Mouse (Mus musculus) hindbrain, embryonic 11.5 days (tissue): ENCODE results near the gene Gm7073. TPM values are rescaled to one million over a fixed set of nuclear protein-coding genes. Genes with fewer than 3 reads are reported as not detected.

Experiments
- ATAC-seq: fragments of 200-750 bp; cut with Nextera tagmentation; 2 replicates; pipeline ENCODE4 v1.8.0; 2017; ENCODE audit warnings: mild to moderate bottlenecking, moderate TSS enrichment, moderate library complexity; ENCODE audit not compliant: low FRiP score
- DNase-seq: peaks from one replicate; pipeline ENCODE4 v3.0.0-alpha.2; 2015; ENCODE audit warnings: low spot score
- H3K27ac ChIP-seq: fragments of 300-500 bp; sonication (generic); 2 replicates; pipeline ENCODE4 v1.5.1; 2014; ENCODE audit warnings: mild to moderate bottlenecking, low read depth, low read length
- H3K27me3 ChIP-seq: fragments of 300-500 bp; sonication (generic); 2 replicates; pipeline ENCODE4 v1.6.1; 2014; ENCODE audit warnings: mild to moderate bottlenecking, low read length, moderate library complexity, mixed read lengths; ENCODE audit not compliant: control insufficient read depth, insufficient read depth
- H3K36me3 ChIP-seq: fragments of 300-500 bp; sonication (generic); 2 replicates; pipeline ENCODE4 v1.6.1; 2014; ENCODE audit warnings: mild to moderate bottlenecking, low read length, moderate library complexity, mixed read lengths; ENCODE audit not compliant: control insufficient read depth, insufficient read depth
- H3K4me1 ChIP-seq: fragments of 300-500 bp; sonication (generic); replicated peaks from 2 replicates; pipeline ENCODE4 v1.6.1; 2014; ENCODE audit warnings: low read length, mixed read lengths; ENCODE audit not compliant: control insufficient read depth, insufficient read depth
- H3K4me2 ChIP-seq: fragments of 300-500 bp; sonication (generic); replicated peaks from 2 replicates; pipeline ENCODE4 v1.6.1; 2014; ENCODE audit warnings: mild to moderate bottlenecking, low read depth, low read length
- H3K4me3 ChIP-seq: fragments of 300-500 bp; sonication (generic); 2 replicates; pipeline ENCODE4 v1.5.1; 2014; ENCODE audit warnings: low read depth, low read length
- H3K9ac ChIP-seq: fragments of 300-500 bp; sonication (generic); 2 replicates; pipeline ENCODE4 v1.6.1; 2014; ENCODE audit warnings: low read depth, low read length
- H3K9me3 ChIP-seq: fragments of 300-500 bp; sonication (generic); 2 replicates; pipeline ENCODE4 v1.6.1; 2016; ENCODE audit warnings: low read length; ENCODE audit not compliant: control insufficient read depth
- WGBS: fragments of 180-500 bp; shearing (Covaris S2); extraction: QIAGEN DNeasy Blood & Tissue Kit; methylation state at CpG from one replicate; pipeline ENCODE4 v1.1.7; 2014; 5-methylcytosine and 5-hydroxymethylcytosine counted together
- polyA plus RNA-seq: library from polyadenylated mRNA; unstranded; fragments of >200 nt; fragmentation: Nextera tagmentation; extraction: Ambion mirVana; gene quantifications from 2 replicates; pipeline ENCODE4 v1.2.1, GENCODE M21; 2014

The Gm7073 gene
- not detected in 2 replicates for polyA plus RNA-seq

DNA sequence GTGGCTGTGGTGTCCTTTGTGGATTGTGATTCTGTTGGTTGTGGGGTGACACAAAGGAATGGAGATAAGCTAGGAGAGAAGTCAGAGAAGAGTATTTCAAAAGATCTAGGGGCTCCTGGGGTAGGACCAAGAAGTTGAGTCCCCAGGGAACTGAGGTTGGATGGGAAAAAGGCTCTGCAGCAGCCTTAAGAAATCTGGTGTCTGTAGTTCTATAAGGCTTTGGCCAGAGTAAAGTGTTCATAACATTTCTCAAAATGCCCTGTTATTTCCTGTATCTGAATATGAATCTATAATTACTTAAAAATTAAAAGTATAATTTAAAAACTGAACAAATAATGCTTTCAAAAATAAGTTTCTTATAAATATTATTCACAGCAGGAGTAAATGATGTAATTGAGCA, at the start of gene Gm7073:
Gene Gm7073, minus strand, starts transcription at position 101 of the 400 bp plus-strand sequence.
- H3K27ac ChIP-seq = no peak within 1 kb of the TSS
- H3K4me1 ChIP-seq = no peaks in the 10 kb centered on the region
- no peaks in the 10 kb centered on the region for H3K36me3 ChIP-seq
- ATAC-seq (no peak), DNase-seq (no peak)
- H3K9ac ChIP-seq = no peak within 1 kb of the TSS
- no peak within 1 kb of the TSS for H3K4me3 ChIP-seq
- no peaks in the 10 kb centered on the region for H3K9me3 ChIP-seq
- H3K4me2 ChIP-seq = no peak within 1 kb of the TSS
- H3K27me3 ChIP-seq = no peaks in the 10 kb centered on the region

DNA sequence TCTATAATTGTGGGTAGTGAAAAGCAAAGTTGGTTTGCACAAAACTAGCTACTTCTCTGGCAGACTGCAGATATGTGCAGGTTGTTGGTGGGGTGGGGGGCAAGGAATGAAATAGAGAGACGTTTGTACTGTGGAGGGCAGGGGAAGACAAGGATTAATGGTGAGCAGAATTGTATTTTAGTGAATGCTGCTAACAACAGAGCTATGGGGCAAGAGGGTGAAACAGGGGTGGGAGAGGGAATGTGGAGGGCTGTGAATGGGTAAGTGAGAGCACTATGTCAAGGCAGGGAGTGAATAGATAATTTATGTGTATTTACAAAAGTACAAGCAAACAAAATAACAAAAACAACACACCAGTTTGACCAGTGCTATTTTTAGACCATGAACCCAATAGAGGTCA, 31.5 kb upstream of the Gm7073 start:
- Histone ChIP-seq H3K36me3 (no peaks in the 10 kb centered on the region), H3K27ac (no peak overlapping the region), H3K4me3 (no peak overlapping the region), H3K27me3 (no peaks in the 10 kb centered on the region), H3K9me3 (no peaks in the 10 kb centered on the region), H3K9ac (no peak overlapping the region), H3K4me1 (no peaks in the 10 kb centered on the region), H3K4me2 (no peak overlapping the region)
- ATAC-seq = peak; percentile 71; the same call in 1 of the 2 replicates
- no peak for DNase-seq
- WGBS = 17% methylated on average over 1 of the region's 1 CpGs

DNA sequence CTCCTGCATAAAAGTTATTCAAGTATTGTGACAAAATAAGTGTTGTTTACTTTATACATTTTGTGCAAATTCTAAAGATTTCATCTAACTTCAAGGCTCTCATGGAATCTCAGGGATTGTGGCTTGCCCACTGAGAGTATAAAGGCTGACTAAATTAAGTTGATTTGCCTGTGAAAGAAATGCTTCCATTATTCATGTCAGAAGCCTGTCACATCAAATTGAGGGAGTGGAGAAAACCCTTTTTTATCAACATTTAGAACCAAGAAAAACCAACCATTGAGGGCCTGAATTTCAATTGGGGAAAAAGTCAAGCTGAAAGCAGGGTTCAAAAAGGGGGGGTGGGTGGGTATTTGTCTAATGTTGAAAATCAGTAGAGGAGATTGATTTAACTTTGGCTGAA, 30.0 kb upstream of the Gm7073 start:
- no peaks in the 10 kb centered on the region for H3K9me3 ChIP-seq
- ATAC-seq = no peak
- H3K27ac ChIP-seq = no peak overlapping the region

DNA sequence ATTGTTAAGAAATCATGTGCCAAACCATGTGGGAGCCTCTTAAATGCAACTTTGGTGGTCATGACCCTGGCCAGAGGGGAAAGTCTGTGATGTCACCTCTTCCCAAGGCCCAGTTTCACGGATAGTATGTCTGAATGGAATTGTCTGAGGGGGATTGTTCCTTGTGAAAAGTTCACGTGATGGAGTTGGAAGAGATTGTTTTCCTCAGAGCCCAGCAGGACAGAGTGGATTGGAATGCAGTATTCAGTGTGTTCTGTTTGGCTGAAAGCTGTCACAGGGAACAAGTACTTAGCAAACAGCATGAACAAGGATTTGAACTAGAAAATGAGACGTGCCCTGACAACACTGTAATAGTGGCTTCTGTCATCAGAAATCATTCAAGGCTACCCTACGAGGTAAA, 16.2 kb upstream of the Gm7073 start:
- Histone ChIP-seq H3K4me1 (no peaks in the 10 kb centered on the region), H3K36me3 (no peaks in the 10 kb centered on the region), H3K4me2 (no peak overlapping the region), H3K4me3 (no peak overlapping the region), H3K9me3 (no peaks in the 10 kb centered on the region), H3K9ac (no peak overlapping the region), H3K27ac (no peak overlapping the region), H3K27me3 (no peaks in the 10 kb centered on the region)
- no peak for DNase-seq
- no peak for ATAC-seq
- 29% methylated on average over 4 of the region's 4 CpGs for WGBS

More for the DNA sequence above, 30.0 kb upstream of the Gm7073 start:
- Histone ChIP-seq H3K4me3 (no peak overlapping the region), H3K9ac (no peak overlapping the region), H3K27me3 (no peaks in the 10 kb centered on the region), H3K4me2 (no peak overlapping the region), H3K4me1 (no peaks in the 10 kb centered on the region), H3K36me3 (no peaks in the 10 kb centered on the region)
- DNase-seq = no peak

GRCm38 (mm10) chrX:60547444-60548304, 8.6 kb upstream of the Gm7073 start:
- 14% methylated on average over 27 of the region's 113 CpGs for WGBS
- peak overlapping the region; percentile 81 for H3K27ac ChIP-seq
- peak overlapping the region; percentile 47 for H3K4me2 ChIP-seq
- no peaks in the 10 kb centered on the region for H3K4me1 ChIP-seq
- peak overlapping the region; percentile 52 for H3K4me3 ChIP-seq
- peak overlapping the region; percentile 71 for H3K9ac ChIP-seq
- no peaks in the 10 kb centered on the region for H3K27me3 ChIP-seq
- H3K9me3 ChIP-seq = no peaks in the 10 kb centered on the region
- ATAC-seq (peak; percentile 81), DNase-seq (peak; percentile 55)
- no peaks in the 10 kb centered on the region for H3K36me3 ChIP-seq

DNA sequence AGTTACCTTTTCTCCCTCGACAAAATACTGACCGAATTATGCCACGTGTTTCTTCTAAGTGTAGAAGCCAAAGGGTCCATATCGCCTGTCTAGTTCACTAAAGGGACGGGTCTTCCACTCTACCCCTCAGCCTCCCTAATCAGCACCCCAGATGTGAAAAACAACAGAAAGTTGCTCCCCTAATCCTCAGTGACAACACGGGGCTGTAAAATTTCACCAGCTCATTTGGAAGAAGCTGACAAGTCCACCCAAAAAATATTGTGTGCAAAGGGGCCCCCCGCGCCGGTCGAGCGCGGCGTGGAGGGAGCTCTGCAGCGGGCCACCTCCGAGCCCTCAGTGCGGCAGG, 8.0 kb upstream of the Gm7073 start:
- H3K27ac ChIP-seq = peak overlapping the region; percentile 81
- ATAC-seq = peak; percentile 31
- 18% methylated on average over 16 of the region's 16 CpGs for WGBS

GRCm38 (mm10) chrX:60545906-60546305, 6.9 kb upstream of the Gm7073 start:
- DNase-seq = no peak
- 28% methylated on average over 3 of the region's 3 CpGs for WGBS
- no peak overlapping the region for H3K27ac ChIP-seq

More for the DNA sequence above, 8.0 kb upstream of the Gm7073 start:
- Histone ChIP-seq H3K4me3 (peak overlapping the region; percentile 52), H3K4me2 (peak overlapping the region; percentile 47), H3K36me3 (no peaks in the 10 kb centered on the region), H3K9ac (peak overlapping the region; percentile 71), H3K27me3 (no peaks in the 10 kb centered on the region), H3K4me1 (no peaks in the 10 kb centered on the region), H3K9me3 (no peaks in the 10 kb centered on the region)
- DNase-seq = peak; percentile 55

DNA sequence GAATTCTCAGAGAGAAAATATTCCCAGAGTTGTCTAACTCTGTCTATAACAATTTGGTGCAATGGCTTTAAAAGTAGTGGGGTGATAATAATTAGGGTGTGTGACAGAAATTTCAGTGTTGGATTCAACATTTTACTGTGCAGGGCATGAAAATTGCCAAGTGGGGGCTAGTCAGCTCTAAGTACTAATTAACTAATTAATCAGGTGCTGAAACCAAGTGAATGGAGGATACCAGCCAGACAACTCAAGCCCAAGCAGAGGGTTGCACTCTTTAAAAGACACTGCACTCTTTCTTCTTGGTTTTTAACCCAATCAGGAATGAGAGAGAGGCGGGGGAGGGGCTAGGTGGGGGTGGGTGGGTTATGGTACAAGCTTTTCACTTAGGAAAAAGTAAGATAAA, 6.4 kb upstream of the Gm7073 start:
- H3K4me2 ChIP-seq = no peak overlapping the region

More at GRCm38 (mm10) chrX:60545906-60546305, 6.9 kb upstream of the Gm7073 start:
- Histone ChIP-seq H3K27me3 (no peaks in the 10 kb centered on the region), H3K9ac (no peak overlapping the region), H3K36me3 (no peaks in the 10 kb centered on the region), H3K4me1 (no peaks in the 10 kb centered on the region), H3K9me3 (no peaks in the 10 kb centered on the region), H3K4me3 (no peak overlapping the region), H3K4me2 (no peak overlapping the region)
- ATAC-seq = no peak

GRCm38 (mm10) chrX:60544098-60544497, 5.0 kb upstream of the Gm7073 start:
- DNase-seq (peak; percentile 20), ATAC-seq (peak; percentile 63)
- no peak overlapping the region for H3K9ac ChIP-seq
- H3K27me3 ChIP-seq = no peaks in the 10 kb centered on the region
- no peaks in the 10 kb centered on the region for H3K36me3 ChIP-seq
- no peak overlapping the region for H3K4me3 ChIP-seq
- H3K4me2 ChIP-seq = no peak overlapping the region
- no peaks in the 10 kb centered on the region for H3K9me3 ChIP-seq
- H3K27ac ChIP-seq = no peak overlapping the region
- H3K4me1 ChIP-seq = no peaks in the 10 kb centered on the region
- WGBS = 34% methylated on average over 4 of the region's 4 CpGs

More for the DNA sequence above, 6.4 kb upstream of the Gm7073 start:
- 36% methylated on average over 1 of the region's 1 CpGs for WGBS
- Histone ChIP-seq H3K4me1 (no peaks in the 10 kb centered on the region), H3K27ac (no peak overlapping the region), H3K27me3 (no peaks in the 10 kb centered on the region), H3K9me3 (no peaks in the 10 kb centered on the region), H3K36me3 (no peaks in the 10 kb centered on the region), H3K4me3 (no peak overlapping the region), H3K9ac (no peak overlapping the region)
- ATAC-seq (no peak), DNase-seq (no peak)
